Mouse (Mus musculus) forebrain, embryonic 12.5 days (tissue): ENCODE results near the gene Fam136a. TPM values are rescaled to one million over a fixed set of nuclear protein-coding genes. Genes with fewer than 3 reads are reported as not detected.
"Not testable (repeated sequence)": the region's sequence is repeated elsewhere in the genome, so short reads cannot be mapped to it uniquely, and the experiment has no call there.

ENCODE experiments used
- ATAC-seq: fragments of 200-750 bp; cut with Nextera tagmentation; 2 replicates; pipeline ENCODE4 v1.8.0; 2017; ENCODE audit warnings: moderate TSS enrichment; ENCODE audit not compliant: low FRiP score
- H3K27ac ChIP-seq: fragments of 300-500 bp; sonication (generic); 2 replicates; pipeline ENCODE4 v1.5.1; 2016; ENCODE audit warnings: mild to moderate bottlenecking
- H3K27me3 ChIP-seq: fragments of 300-500 bp; sonication (generic); 2 replicates; pipeline ENCODE4 v1.6.1; 2016; ENCODE audit warnings: mild to moderate bottlenecking
- H3K36me3 ChIP-seq: fragments of 300-500 bp; sonication (generic); replicated peaks from 2 replicates; pipeline ENCODE4 v1.6.1; 2016; ENCODE audit warnings: mild to moderate bottlenecking
- H3K4me1 ChIP-seq: fragments of 300-500 bp; sonication (generic); 2 replicates; pipeline ENCODE4 v1.6.1; 2016
- H3K4me2 ChIP-seq: fragments of 300-500 bp; sonication (generic); 2 replicates; pipeline ENCODE4 v1.6.1; 2016; ENCODE audit warnings: mild to moderate bottlenecking, moderate library complexity
- H3K4me3 ChIP-seq: fragments of 300-500 bp; sonication (generic); replicated peaks from 2 replicates; pipeline ENCODE4 v1.5.1; 2016; ENCODE audit warnings: mild to moderate bottlenecking
- H3K9ac ChIP-seq: fragments of 300-500 bp; sonication (generic); 2 replicates; pipeline ENCODE4 v1.6.1; 2016; ENCODE audit warnings: mild to moderate bottlenecking
- H3K9me3 ChIP-seq: fragments of 300-500 bp; sonication (generic); 2 replicates; pipeline ENCODE4 v1.6.1; 2016
- WGBS: fragments of 180-500 bp; shearing (Covaris S2); methylation state at CpG from one replicate; pipeline ENCODE4 v1.1.7; 2016; 5-methylcytosine and 5-hydroxymethylcytosine counted together
- polyA plus RNA-seq: library from polyadenylated mRNA; unstranded; fragments of >200 nt; fragmentation: Nextera tagmentation; extraction: Ambion mirVana; gene quantifications from 2 replicates; pipeline ENCODE4 v1.2.1, GENCODE M21; 2016

Fam136a gene
- polyA plus RNA-seq, 1 experiment from 2014 or later: 131 TPM

GRCm38 (mm10) chr6:86336340-86336739 is 29.1 kb upstream of the Fam136a start:
- H3K4me3 ChIP-seq, ATAC-seq, H3K9me3 ChIP-seq, H3K36me3 ChIP-seq, H3K27me3 ChIP-seq, H3K4me1 ChIP-seq, H3K9ac ChIP-seq, H3K27ac ChIP-seq, H3K4me2 ChIP-seq: not testable (repeated sequence)
- WGBS: 86% methylated on average over 4 of the region's 4 CpGs

DNA sequence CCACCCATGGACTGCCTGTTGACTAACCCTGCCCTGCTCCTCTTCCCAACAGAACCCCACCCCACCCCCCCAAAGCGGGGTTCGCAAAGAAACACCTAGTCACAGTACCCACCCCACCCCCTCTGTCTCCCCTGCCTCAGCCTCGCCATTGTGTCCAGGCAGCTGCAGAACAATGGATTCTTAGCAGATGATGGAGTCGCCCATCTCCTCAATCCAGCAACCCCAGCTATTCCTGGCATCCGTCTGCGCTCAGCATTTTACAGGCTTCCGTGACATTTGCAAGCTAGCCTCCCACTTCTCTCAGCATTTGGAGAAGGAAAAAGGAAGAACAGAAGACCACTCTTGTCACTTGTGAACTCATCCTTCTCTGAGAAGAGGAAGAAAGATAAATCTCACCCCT is 21.8 kb upstream of the Fam136a start:
- peak overlapping the region; percentile 19 for H3K4me2 ChIP-seq

DNA sequence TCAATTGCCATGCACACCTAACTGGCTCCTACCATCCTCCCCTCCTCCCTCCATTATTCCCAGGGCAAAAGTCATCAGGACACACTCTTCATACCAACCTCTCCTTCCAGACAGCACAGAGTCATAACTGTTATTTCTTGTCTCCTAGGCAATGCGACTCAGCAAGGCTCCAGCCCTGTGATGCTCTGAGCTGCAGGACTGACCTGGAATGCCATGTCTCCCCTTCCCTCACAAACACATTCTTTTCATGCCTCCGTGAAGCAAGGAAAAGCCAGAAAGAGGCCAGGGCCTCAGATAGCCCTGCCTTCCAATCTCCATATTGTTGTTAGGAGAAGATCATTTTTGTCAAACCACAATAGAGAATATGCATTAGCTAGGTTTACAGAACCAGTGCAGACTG is 19.4 kb upstream of the Fam136a start:
- Histone ChIP-seq H3K4me2 (no peak overlapping the region), H3K36me3 (no peaks in the 10 kb centered on the region), H3K9me3 (no peaks in the 10 kb centered on the region), H3K4me1 (peaks cover 6% of the 10 kb centered on the region), H3K9ac (no peak overlapping the region), H3K4me3 (no peak overlapping the region), H3K27ac (no peak overlapping the region), H3K27me3 (no peaks in the 10 kb centered on the region)
- ATAC-seq: no peak
- 78% methylated on average over 2 of the region's 2 CpGs for WGBS

More for the DNA sequence above, 21.8 kb upstream of the Fam136a start:
- Histone ChIP-seq H3K4me1 (peaks cover 6% of the 10 kb centered on the region), H3K27me3 (no peaks in the 10 kb centered on the region), H3K36me3 (no peaks in the 10 kb centered on the region), H3K9me3 (no peaks in the 10 kb centered on the region), H3K9ac (no peak overlapping the region), H3K27ac (no peak overlapping the region), H3K4me3 (no peak overlapping the region)
- no peak for ATAC-seq
- WGBS: 13% methylated on average over 7 of the region's 7 CpGs

- Histone ChIP-seq H3K4me1 (no peaks in the 10 kb centered on the region), H3K27ac (no peak overlapping the region), H3K9ac (no peak overlapping the region), H3K4me2 (no peak overlapping the region), H3K4me3 (no peak overlapping the region), H3K36me3 (no peaks in the 10 kb centered on the region), H3K9me3 (no peaks in the 10 kb centered on the region), H3K27me3 (no peaks in the 10 kb centered on the region)
- WGBS: 62% methylated on average over 7 of the region's 7 CpGs
- no peak for ATAC-seq
Measured at GRCm38 (mm10) chr6:86349257-86349656, 16.2 kb upstream of the Fam136a start.

GRCm38 (mm10) chr6:86354948-86355347 is 10.5 kb upstream of the Fam136a start:
- Histone ChIP-seq H3K36me3 (no peaks in the 10 kb centered on the region), H3K9ac (no peak overlapping the region), H3K27me3 (no peaks in the 10 kb centered on the region), H3K9me3 (no peaks in the 10 kb centered on the region), H3K4me3 (no peak overlapping the region), H3K27ac (no peak overlapping the region), H3K4me1 (no peaks in the 10 kb centered on the region), H3K4me2 (no peak overlapping the region)
- no peak for ATAC-seq
- WGBS: 42% methylated on average over 3 of the region's 3 CpGs

GRCm38 (mm10) chr6:86356956-86357355 is 8.5 kb upstream of the Fam136a start:
- 80% methylated on average over 9 of the region's 9 CpGs for WGBS
- H3K27ac ChIP-seq: no peak overlapping the region
- no peak for ATAC-seq
- H3K36me3 ChIP-seq: no peaks in the 10 kb centered on the region
- H3K9me3 ChIP-seq: no peaks in the 10 kb centered on the region
- no peaks in the 10 kb centered on the region for H3K4me1 ChIP-seq
- no peak overlapping the region for H3K4me2 ChIP-seq
- no peak overlapping the region for H3K9ac ChIP-seq
- no peaks in the 10 kb centered on the region for H3K27me3 ChIP-seq
- no peak overlapping the region for H3K4me3 ChIP-seq

DNA sequence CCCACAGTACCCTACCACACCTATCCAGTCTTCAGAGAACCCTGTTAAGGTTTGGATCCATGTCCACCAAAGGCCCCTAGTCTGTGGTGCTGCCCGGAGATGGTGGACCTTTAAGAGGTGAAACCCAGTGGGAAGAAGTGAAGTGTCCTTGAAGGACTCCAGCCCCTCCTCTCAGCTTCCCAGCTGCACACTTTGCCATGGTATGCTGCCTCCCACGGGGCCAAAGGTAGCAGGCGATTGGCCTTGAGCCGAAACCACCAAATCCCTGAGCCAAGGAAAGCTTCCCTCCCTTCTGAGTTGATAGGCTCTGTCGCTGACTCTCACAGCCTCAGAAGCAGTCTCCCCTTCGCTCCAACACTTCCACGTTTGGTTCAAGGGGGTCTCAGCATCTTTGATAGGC is 4.8 kb upstream of the Fam136a start:
- 53% methylated on average over 7 of the region's 7 CpGs for WGBS
- ATAC-seq: no peak

GRCm38 (mm10) chr6:86361373-86361772 is 4.1 kb upstream of the Fam136a start:
- ATAC-seq: no peak
- H3K4me2 ChIP-seq: no peak overlapping the region

More for the DNA sequence above, 4.8 kb upstream of the Fam136a start:
- H3K9ac ChIP-seq: no peak overlapping the region
- no peaks in the 10 kb centered on the region for H3K9me3 ChIP-seq
- H3K36me3 ChIP-seq: no peaks in the 10 kb centered on the region
- no peak overlapping the region for H3K4me3 ChIP-seq
- H3K27me3 ChIP-seq: no peaks in the 10 kb centered on the region
- H3K4me2 ChIP-seq: no peak overlapping the region
- peaks cover 7% of the 10 kb centered on the region; the same call in 1 of the 2 replicates for H3K4me1 ChIP-seq
- no peak overlapping the region for H3K27ac ChIP-seq

DNA sequence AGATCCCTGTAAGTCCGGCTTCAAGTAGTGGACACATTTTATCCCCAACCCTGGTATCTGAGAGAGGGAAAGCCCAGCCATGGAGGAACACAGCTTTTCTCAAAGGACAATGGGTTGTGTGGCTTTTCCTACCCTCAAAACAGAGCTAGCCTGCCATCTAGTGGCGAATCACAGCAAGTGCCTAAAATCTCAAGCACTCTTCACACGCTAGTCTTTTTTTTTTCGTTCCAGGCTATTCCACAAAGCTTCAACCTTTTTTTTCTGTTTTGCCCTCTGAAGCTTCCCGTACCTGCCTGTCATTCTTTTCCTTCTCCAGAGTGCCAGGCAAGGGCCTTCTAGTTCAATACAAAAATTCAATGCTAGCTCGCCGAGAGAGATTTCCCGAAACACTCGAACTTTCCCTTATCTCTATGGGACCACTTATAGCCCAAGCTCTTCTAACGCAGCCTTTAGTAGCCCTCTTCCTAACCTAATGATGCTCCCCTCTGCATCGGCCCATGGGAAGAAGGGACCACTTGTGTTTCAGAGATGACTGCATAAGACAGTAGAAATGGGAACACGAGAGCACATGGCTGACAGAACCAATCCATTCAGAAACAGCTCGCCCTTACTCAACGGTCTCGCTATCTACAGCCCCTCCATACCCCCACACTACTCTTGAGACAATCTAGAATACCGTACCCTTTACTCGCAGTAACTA is 854 bp upstream of the Fam136a start:
- Histone ChIP-seq H3K4me1 (peaks cover 16% of the 10 kb centered on the region), H3K4me2 (peak overlapping the region; percentile 83), H3K4me3 (peak overlapping the region; percentile 72), H3K36me3 (peaks cover 14% of the 10 kb centered on the region), H3K9ac (peak overlapping the region; percentile 87), H3K27me3 (no peaks in the 10 kb centered on the region), H3K9me3 (no peaks in the 10 kb centered on the region), H3K27ac (peak overlapping the region; percentile 81)
- 4% methylated on average over 17 of the region's 17 CpGs for WGBS
- ATAC-seq: peak; percentile 37

More at GRCm38 (mm10) chr6:86361373-86361772, 4.1 kb upstream of the Fam136a start:
- 88% methylated on average over 7 of the region's 7 CpGs for WGBS
- H3K27ac ChIP-seq: no peak overlapping the region
- no peaks in the 10 kb centered on the region for H3K36me3 ChIP-seq
- no peaks in the 10 kb centered on the region for H3K9me3 ChIP-seq
- no peak overlapping the region for H3K4me3 ChIP-seq
- no peaks in the 10 kb centered on the region for H3K27me3 ChIP-seq
- no peak overlapping the region for H3K9ac ChIP-seq
- H3K4me1 ChIP-seq: peaks cover 12% of the 10 kb centered on the region

DNA sequence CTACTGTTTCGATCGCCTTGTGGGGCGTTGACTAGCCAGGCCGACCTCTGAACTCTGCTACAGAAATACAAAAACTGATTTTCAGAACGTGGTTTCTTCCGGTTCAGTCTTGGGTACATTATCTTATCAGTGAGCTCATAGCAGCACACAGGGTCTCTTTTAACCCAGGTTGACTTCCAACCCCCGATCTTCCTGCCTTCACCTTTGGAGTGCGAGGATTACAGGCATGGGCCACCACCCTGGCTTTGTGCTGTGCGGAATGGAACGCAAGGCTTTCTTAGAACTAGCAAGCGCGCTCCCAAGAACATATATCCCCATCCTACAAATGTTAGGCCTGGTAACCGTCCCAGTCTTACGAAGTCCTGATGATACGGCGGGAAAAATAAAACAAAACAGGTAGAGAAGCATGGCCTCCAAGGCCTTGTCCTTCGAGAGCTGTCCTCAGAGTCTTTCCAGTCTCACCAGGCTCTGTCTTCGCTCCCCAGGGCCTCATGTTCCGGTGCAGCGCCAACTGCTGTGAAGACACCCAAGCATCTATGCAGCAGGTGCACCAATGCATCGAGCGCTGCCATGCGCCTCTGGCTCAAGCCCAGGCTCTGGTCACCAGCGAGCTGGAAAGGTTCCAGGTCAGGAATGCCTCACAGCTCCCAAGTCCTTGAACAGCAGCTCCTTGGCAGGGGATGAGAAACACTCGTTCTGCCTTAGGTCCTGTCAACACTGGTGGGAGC is 843 bp downstream of the Fam136a start:
- H3K9me3 ChIP-seq: no peaks in the 10 kb centered on the region
- H3K27ac ChIP-seq: peak overlapping the region; percentile 76
- no peak; the same call in 1 of the 2 replicates for ATAC-seq
- H3K9ac ChIP-seq: peak overlapping the region; percentile 87
- WGBS: 43% methylated on average over 25 of the region's 25 CpGs
- H3K36me3 ChIP-seq: peaks cover 14% of the 10 kb centered on the region
- peaks cover 23% of the 10 kb centered on the region for H3K4me1 ChIP-seq
- H3K27me3 ChIP-seq: no peaks in the 10 kb centered on the region
- peak overlapping the region; percentile 83 for H3K4me2 ChIP-seq
- peak overlapping the region; percentile 72 for H3K4me3 ChIP-seq

GRCm38 (mm10) chr6:86366853-86367249 is 1.4 kb downstream of the Fam136a start:
- no peak for ATAC-seq
- H3K36me3 ChIP-seq: peaks cover 14% of the 10 kb centered on the region
- WGBS: 81% methylated on average over 2 of the region's 2 CpGs
- peak overlapping the region; percentile 72 for H3K4me3 ChIP-seq
- no peaks in the 10 kb centered on the region for H3K27me3 ChIP-seq
- H3K27ac ChIP-seq: peak overlapping the region; percentile 76; the same call in 1 of the 2 replicates
- H3K9ac ChIP-seq: peak overlapping the region; percentile 87
- H3K4me2 ChIP-seq: peak overlapping the region; percentile 83
- H3K4me1 ChIP-seq: peaks cover 23% of the 10 kb centered on the region
- H3K9me3 ChIP-seq: no peaks in the 10 kb centered on the region

GRCm38 (mm10) chr6:86368479-86368878 is 3.0 kb downstream of the Fam136a start:
- H3K27me3 ChIP-seq: no peaks in the 10 kb centered on the region
- peaks cover 39% of the 10 kb centered on the region for H3K4me1 ChIP-seq
- no peak for ATAC-seq
- no peak overlapping the region for H3K4me2 ChIP-seq
- H3K36me3 ChIP-seq: peaks cover 16% of the 10 kb centered on the region
- no peaks in the 10 kb centered on the region for H3K9me3 ChIP-seq
- H3K27ac ChIP-seq: no peak overlapping the region
- no peak overlapping the region for H3K9ac ChIP-seq
- no peak overlapping the region for H3K4me3 ChIP-seq
- 90% methylated on average over 5 of the region's 5 CpGs for WGBS
